Mouse (Mus musculus) cerebellum, adult 9-11 months (tissue): ENCODE measurements around the gene Slc29a2.
A peak's percentile ranks its signal among the peaks of the same experiment; 100 is the strongest.
"Not testable (repeated sequence)": the region's sequence is repeated elsewhere in the genome, so short reads cannot be mapped to it uniquely, and the experiment has no call there.

Experiments
- DNase-seq: peaks from one replicate; pipeline ENCODE4 v3.0.0; 2022

Gene Slc29a2

DNA sequence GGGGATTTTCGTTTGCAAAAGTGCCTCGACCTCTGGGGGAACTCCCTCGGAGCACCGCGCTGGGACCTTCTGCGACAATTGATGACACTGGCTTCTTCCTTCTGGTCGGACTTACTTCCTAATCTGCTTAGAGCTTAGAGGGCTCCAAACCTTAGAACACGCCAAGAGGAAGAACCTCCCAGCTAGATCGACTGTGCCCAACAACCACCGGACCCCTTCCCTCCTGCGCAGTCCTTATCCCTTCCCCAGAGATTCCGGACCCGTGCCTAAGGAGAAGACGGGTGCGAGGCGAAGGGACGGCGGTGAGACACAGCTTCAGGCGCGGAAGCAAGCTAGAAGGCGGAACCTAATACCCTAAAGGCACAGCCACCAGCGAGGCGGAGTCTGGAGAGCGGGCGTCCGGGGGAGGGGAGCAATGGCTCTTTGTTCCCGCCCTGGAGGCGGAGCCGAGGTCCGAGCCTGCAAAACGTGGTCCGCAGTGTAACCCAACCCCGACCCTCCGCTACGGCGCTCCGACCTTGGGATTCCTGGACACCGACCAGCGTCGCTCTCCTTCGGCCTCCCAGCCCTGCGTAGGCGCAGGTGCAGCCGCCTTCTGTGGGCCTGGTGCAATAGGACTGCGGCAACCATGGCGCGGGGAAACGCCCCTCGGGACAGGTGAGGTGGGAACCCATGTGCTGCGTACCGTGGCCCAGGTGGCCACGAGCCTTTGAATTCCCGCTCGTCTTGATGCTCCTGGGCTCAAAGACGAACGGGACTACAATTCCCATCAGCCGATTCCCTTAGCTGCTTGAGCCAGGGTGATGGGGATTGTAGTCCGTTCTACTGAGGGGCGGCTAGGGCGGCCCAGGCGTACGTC lies at the start of gene Slc29a2:
Gene Slc29a2 (plus strand): TSS at position 240 of the 859 bp plus-strand sequence.
- peak; percentile 94 for DNase-seq

GRCm38 (mm10) chr19:4981767-4982166 lies 41.9 kb upstream of the Slc29a2 start:
- DNase-seq = peak; percentile 68

DNA sequence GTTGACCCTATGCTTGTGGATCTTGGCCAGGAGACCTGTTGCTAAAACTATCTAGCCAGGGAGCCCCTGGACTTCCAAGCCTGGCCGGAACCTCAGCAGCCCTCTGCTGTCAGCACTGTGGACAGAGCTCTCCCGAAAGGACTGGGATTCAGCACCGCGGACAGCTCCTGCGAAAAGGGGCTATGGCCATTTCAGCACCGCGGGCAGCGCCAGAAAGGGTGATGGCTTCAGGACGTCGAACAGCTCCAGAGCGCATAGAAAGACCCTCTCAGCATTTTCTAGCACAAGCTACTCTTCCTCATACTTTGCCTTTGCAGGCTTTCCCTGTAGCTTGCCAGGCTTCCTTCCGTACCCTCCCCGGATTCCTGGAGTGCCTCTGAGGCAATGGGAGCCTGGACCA lies 34.6 kb upstream of the Slc29a2 start:
- DNase-seq = peak; percentile 46

DNA sequence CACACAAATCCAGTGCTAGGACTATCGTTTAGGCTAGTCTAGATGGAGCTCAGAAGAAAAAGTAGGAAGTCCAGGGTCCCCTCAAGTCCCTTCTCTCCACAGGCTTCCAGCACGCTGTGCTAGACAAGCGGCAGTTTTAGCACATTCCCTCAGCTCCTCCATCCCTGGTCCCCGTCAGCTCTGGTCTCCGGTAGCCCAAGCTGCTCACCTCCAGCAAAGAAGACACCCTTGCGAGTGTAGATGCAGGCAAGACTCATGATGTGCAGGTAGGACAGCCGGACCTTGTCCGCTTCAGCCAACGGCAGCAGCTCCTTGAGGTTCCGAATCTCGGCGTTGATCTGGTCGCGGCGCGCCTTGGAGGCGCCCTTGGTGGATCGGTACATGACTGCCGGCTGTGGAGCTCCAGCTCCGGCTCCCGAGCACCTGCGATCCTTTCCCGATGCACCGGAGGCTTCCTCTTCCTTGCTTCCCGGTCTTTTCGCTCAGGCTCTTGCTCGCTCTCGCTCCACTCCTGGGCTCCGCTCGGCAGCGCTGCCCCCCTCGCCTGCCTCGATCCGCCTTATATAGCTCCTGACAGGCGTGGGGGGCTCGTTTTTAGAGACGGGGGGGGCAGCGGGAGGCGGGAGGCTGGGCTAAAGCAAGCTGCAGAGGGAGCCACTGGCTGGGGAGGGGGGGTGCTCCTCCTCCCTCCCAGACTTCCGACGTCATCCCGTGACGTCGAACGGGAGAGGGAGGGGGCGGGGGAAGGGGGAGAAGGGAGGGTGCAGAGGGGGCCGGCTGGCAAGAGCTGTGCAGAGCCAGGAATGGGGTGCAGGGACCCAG lies 34.0 kb upstream of the Slc29a2 start:
- peak; percentile 83 for DNase-seq

DNA sequence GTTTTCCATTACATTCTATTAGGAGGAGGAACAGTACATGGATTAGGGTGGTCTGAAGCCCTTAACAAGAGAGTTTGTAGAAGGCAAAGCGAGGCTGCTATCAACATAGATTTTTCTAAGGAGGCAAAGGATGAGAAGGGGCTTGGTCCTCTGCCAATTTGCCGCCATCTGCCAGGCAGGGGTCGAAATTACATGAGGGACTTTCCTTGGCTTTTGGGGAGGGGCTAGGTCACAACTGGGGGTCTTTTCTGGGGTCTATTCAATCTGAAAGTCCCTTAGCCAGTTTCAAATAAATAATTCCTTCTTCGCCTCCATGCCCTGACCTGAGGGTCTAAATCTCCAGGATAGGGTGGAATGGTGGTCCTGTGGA lies 33.4 kb upstream of the Slc29a2 start, which contains the start of gene Npas4:
Gene Npas4 (minus strand): TSS at position 61 of the 370 bp plus-strand sequence.
- DNase-seq = no peak

DNA sequence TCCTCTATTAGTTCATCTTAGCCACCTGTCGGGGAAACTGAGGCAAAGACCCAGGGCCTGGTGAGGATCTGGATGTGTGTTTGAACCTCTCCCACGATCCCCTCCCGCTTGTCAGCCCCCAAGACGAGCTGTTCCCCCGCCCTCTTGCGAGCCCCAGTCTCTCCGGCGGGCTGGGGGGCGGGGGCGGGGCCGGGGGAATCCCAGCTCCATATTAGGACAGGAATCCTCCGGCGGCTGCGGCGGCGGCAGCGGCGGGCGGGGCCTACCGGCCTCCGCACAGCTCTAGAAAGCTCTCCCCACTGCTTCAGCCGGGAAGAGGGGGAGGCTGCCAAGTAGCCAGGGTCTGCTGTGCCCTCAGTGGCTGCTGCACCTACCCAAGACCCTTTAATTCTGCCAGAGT lies 32.9 kb upstream of the Slc29a2 start:
- DNase-seq = peak; percentile 65

- no peak for DNase-seq
Measured at GRCm38 (mm10) chr19:4992371-4992770, 31.3 kb upstream of the Slc29a2 start.

GRCm38 (mm10) chr19:4992904-4993303 lies 30.8 kb upstream of the Slc29a2 start:
- peak; percentile 90 for DNase-seq

- DNase-seq = peak; percentile 7
Measured at GRCm38 (mm10) chr19:4994043-4994442, 29.6 kb upstream of the Slc29a2 start.

DNA sequence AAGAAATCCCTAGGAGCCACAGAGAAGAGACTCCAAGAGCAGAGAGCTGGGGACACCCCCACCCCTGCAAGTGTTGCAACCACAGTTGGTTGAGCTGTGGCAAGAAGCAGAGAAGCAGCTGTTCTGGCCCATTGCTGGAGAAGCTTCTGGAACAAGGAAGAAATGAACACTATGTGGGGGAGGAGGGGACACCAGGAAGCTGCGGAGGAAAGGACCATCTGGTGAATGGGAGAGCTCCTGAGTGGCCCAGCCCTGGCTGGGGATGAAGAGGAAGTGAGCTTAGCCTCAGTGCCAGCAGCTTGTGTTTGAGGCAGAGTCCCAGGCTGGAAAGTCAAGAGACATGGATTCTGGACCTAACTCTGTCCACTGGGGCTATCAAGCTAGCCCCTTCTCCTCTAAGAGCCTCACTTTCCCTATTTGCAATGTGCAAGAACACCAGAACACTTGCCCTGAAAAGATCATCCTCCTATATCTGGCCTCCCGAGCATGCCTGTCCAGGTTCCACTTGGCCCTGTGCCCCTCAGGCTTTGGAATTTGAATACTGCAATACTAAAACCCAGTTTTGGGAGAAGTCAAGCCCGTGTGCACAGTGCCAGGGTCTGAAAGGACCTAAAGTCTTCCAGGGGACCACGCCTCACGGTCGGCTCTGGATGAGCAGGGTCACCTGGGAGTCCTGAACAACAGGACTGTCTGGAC lies 24.1 kb upstream of the Slc29a2 start:
- DNase-seq = peak; percentile 21

- DNase-seq = peak; percentile 90
Measured at GRCm38 (mm10) chr19:5001666-5002406, 21.8 kb upstream of the Slc29a2 start.

GRCm38 (mm10) chr19:5003644-5004043 lies 20.0 kb upstream of the Slc29a2 start:
- DNase-seq = not testable (repeated sequence)

GRCm38 (mm10) chr19:5004925-5005324 lies 18.7 kb upstream of the Slc29a2 start:
- DNase-seq = no peak

DNA sequence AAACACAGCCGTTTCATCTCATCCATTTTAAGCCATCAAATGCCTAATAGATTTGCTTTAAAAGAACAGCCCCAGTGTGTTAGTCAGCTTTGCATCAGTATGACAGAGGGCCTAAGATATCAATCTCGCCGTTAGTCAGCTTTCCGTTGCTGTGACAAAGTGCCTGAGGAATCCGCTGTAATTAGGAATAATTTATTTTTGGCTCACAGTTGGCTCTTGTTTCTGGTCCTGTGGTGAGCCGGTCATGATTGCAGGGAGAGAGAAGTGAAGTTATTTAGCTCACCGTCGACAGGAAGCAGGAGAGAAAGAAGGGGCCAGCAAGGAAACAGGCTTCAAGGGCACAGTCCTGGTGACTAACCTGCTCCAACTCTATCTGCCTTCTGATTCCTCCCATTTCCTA lies 10.5 kb upstream of the Slc29a2 start:
- DNase-seq = no peak

DNA sequence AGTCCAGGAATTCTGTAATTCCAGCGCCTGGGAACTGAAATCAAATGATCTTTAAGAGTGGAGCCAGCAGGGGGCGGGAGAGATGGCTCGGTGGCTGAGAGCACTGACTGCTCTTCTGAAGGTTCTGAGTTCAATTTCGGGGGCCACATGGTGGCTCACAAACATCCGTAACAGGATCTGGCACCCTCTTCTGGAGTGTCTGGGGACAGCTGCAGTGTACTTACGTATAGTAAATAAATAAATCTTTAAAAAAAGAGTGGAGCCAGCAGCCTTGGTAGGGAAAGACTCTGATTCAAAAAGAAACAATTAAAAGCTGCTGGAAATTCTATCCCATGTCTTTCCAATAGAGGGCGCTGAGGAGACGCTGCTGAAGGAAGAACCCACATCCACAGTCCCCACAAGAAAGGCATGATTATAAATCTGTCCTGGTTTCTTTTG lies 8.7 kb upstream of the Slc29a2 start:
- peak; percentile 66 for DNase-seq

GRCm38 (mm10) chr19:5016221-5016742 lies 7.4 kb upstream of the Slc29a2 start:
- DNase-seq = no peak

DNA sequence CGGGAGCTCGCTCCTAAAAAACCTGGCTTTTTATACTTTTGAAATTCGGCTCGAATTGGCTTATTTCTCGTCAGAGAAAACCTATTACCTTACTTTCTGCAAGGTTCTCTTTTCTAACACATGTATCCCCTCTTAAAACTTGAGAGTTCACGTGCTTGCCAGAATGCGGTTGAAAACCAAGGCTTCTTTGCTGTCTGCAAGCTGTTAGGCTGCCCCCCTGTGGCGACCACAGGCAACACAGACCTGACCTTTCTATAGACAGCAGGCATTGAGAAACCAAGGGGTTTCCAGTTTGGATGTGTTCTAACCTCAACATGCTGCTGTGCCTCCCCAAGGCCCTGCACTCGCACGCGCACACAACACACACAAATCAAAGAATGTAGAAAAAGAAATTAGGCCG lies 6.9 kb upstream of the Slc29a2 start:
- peak; percentile 70 for DNase-seq

DNA sequence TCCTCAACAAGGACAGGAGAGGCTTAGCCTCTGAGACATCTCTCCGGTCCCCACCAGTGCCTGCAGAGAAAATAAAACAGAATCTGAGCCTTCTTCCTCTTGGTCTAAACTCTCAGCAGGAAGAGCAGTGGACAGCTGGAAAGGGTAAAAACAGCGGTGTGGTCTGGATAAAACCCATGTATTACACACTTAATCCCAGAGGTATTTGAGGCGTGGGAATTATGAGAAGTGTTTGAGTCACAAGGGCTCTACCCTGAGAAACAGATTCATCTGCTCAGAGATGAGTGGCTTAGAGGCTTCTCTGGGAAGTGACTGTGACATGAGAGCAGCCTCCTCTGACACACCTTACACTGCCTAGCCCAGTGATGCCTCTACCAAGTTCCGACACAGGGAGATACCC lies 6.0 kb upstream of the Slc29a2 start:
- DNase-seq = no peak

- DNase-seq = no peak
Measured at GRCm38 (mm10) chr19:5018191-5018590, 5.5 kb upstream of the Slc29a2 start.

DNA sequence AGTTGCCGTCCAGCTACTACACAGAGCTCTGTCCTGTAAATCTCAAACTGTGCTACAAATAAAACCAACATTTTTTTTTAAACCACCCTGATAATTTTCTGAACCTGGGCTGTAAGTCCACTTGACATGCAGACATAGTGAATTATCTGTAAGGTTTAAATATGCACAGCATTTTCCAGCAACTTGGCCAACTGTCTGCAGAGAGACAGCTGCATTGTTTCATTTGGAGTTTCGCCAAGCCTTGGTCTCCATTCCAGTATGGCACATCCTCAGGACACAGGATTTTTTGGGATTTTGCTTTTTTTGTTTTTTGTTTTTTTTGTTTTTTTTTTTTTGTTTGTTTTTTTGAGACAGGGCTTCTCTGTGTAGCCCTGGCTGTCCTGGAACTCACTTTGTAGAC lies 2.2 kb upstream of the Slc29a2 start:
- no peak for DNase-seq

DNA sequence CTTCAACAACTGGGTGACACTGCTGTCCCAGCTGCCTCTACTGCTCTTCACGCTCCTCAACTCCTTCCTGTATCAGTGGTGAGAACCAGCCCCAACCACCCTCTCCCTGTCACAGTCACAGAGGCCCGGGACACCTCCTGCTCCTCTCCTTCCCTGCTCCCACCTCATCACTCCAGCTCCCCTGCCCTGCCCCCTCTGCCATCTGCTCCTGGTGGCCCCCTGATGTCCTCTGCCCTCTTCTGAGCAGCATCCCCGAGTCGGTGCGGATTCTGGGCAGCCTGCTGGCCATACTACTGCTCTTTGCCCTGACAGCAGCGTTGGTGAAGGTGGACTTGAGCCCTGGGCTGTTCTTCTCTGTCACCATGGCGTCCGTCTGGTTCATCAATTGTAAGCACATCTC lies 2.5 kb downstream of the Slc29a2 start:
- no peak for DNase-seq

DNA sequence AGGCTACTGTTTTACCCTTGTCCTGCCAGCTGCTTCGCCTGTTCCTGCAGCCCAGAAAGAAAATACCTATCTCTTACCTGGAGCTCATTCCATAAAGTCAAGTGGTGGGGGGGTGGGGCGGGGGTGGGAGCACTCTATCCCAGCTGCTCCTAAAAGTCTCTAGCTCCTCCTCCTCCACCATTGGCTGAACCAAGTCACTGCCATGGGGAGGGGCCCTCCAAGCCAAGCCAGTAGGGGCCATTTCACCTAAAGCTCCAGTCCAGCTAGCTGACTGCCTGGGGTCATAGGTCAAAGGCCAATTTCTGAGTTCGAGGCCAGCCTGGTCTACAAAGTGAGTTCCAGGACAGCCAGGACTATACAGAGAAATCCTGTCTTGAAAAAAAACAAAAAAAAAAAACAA lies 9.0 kb downstream of the Slc29a2 start:
- no peak for DNase-seq
